Mouse (Mus musculus) ES-E14 (cell line): ENCODE data around the gene Snapc2.

Experiments
- CHD2 ChIP-seq: IDR thresholded peaks from 2 replicates; pipeline ENCODE4 v1.6.1; 2014; ENCODE audit warnings: mild to moderate bottlenecking, low read depth, low read length, inconsistent platforms
- HCFC1 ChIP-seq: IDR thresholded peaks from 2 replicates; pipeline ENCODE4 v1.6.1; 2012; ENCODE audit warnings: low read length, inconsistent platforms, borderline replicate concordance; ENCODE audit not compliant: insufficient read depth
- MAFK ChIP-seq: IDR thresholded peaks from 2 replicates; pipeline ENCODE4 v1.6.1; 2014; ENCODE audit warnings: mild to moderate bottlenecking, low read depth, low read length, inconsistent platforms; ENCODE audit not compliant: insufficient read depth
- ZC3H11A ChIP-seq: IDR thresholded peaks from 2 replicates; pipeline ENCODE4 v1.6.1; 2012; ENCODE audit warnings: low read depth, mild to moderate bottlenecking, inconsistent platforms, low read length, borderline replicate concordance
- ZNF384 ChIP-seq: IDR thresholded peaks from 2 replicates; pipeline ENCODE4 v1.6.1; 2012; ENCODE audit warnings: low read depth, low read length, inconsistent platforms

GRCm38 (mm10) chr8:4258678-4259077 is 5.8 kb downstream of the Snapc2 start:
- TF ChIP-seq ZC3H11A (no peak), CHD2 (no peak), MAFK (no peak), HCFC1 (no peak), ZNF384 (no peak)
